Mouse (Mus musculus) activated CD4-positive, CD25-positive, alpha-beta regulatory T cell, adult 4 months (primary cell): ENCODE measurements around the gene Olfr328. TPM values are rescaled to one million over a fixed set of nuclear protein-coding genes. Genes with fewer than 3 reads are reported as not detected.
"Not testable (repeated sequence)": the region's sequence is repeated elsewhere in the genome, so short reads cannot be mapped to it uniquely, and the experiment has no call there.

Experiments
- ATAC-seq: one replicate; pipeline ENCODE4 v1.8.0; 2017
- polyA plus RNA-seq, 2 experiments: library from polyadenylated mRNA; unstranded; fragments of 100-300 nt; shearing (Covaris generic); gene quantifications; one replicate each; pipeline ENCODE4 v1.2.1; 2017

Olfr328 gene
- polyA plus RNA-seq, result not detected

GRCm38 (mm10) chr11:58555536-58555935 lies at the start of gene Olfr328:
TSS of gene Olfr328 (minus strand) at chr11:58555636.
- ATAC-seq, result no peak

GRCm38 (mm10) chr11:58605228-58605627 lies 49.8 kb upstream of the Olfr328 start:
- no peak for ATAC-seq

GRCm38 (mm10) chr11:58604688-58605087 lies 49.3 kb upstream of the Olfr328 start:
- no peak for ATAC-seq

- no peak for ATAC-seq
These were observed 47.5 kb upstream of the Olfr328 start for GRCm38 (mm10) chr11:58602800-58603560.

- no peak for ATAC-seq
These were observed 46.6 kb upstream of the Olfr328 start for GRCm38 (mm10) chr11:58602062-58602461.

GRCm38 (mm10) chr11:58597837-58598236 lies 42.4 kb upstream of the Olfr328 start:
- ATAC-seq, result no peak

GRCm38 (mm10) chr11:58594814-58595213 lies 39.4 kb upstream of the Olfr328 start, which contains the start of gene Olfr324:
TSS of gene Olfr324 (plus strand) at chr11:58595114.
- no peak for ATAC-seq

GRCm38 (mm10) chr11:58588620-58589250 lies 33.3 kb upstream of the Olfr328 start:
- ATAC-seq, result no peak

- ATAC-seq, result no peak
These were observed 32.5 kb upstream of the Olfr328 start for GRCm38 (mm10) chr11:58587898-58588348.

GRCm38 (mm10) chr11:58578636-58579035 lies 23.2 kb upstream of the Olfr328 start:
- no peak for ATAC-seq

- no peak for ATAC-seq
These were observed 22.0 kb upstream of the Olfr328 start, which contains the start of gene Olfr325 for GRCm38 (mm10) chr11:58577430-58577829. TSS of gene Olfr325 (plus strand) at chr11:58577730.

- ATAC-seq, result no peak
These were observed 15.0 kb upstream of the Olfr328 start, which contains the start of gene Olfr224 for GRCm38 (mm10) chr11:58570405-58570804. TSS of gene Olfr224 (minus strand) at chr11:58570553.

GRCm38 (mm10) chr11:58546322-58546721 lies 9.1 kb downstream of the Olfr328 start, which contains the start of gene Olfr329-ps:
TSS of gene Olfr329-ps (minus strand) at chr11:58546422.
- no peak for ATAC-seq

GRCm38 (mm10) chr11:58534736-58535135 lies 20.7 kb downstream of the Olfr328 start, which contains the start of gene Olfr330:
TSS of gene Olfr330 (minus strand) at chr11:58534836.
- ATAC-seq, result not testable (repeated sequence)

- ATAC-seq, result not testable (repeated sequence)
These were observed 35.7 kb downstream of the Olfr328 start for GRCm38 (mm10) chr11:58519756-58520155.

GRCm38 (mm10) chr11:58518916-58519315 lies 36.5 kb downstream of the Olfr328 start:
- not testable (repeated sequence) for ATAC-seq

GRCm38 (mm10) chr11:58509058-58509457 lies 46.4 kb downstream of the Olfr328 start:
- not testable (repeated sequence) for ATAC-seq

- not testable (repeated sequence) for ATAC-seq
These were observed 53.0 kb downstream of the Olfr328 start, which contains the start of gene Olfr331 for GRCm38 (mm10) chr11:58502472-58502871. TSS of gene Olfr331 (minus strand) at chr11:58502572.

Other genes with a start within 250 kb of the Olfr328 start
- gene Zfp692, start 248.6 kb downstream of the Olfr328 start, polyA plus RNA-seq, result 10 to 100 TPM in 1 of 2 experiments, 1 to 10 TPM in 1; 6.5 to 10.3 TPM
- gene Zfp672, start 225.3 kb downstream of the Olfr328 start, polyA plus RNA-seq, result 10 to 100 TPM; 43.4 to 44.5 TPM
- gene Sh3bp5l, start 224.9 kb downstream of the Olfr328 start, polyA plus RNA-seq, result 1 to 10 TPM; 3.7 to 5.9 TPM
- not detected for gene Lypd8, start 176.6 kb downstream of the Olfr328 start, polyA plus RNA-seq
- not detected for gene 1810065E05Rik, start 134.5 kb downstream of the Olfr328 start, polyA plus RNA-seq
- gene Gm12253, start 123.1 kb downstream of the Olfr328 start, polyA plus RNA-seq, result not detected
- gene Lypd9, start 102.7 kb downstream of the Olfr328 start, polyA plus RNA-seq, result not detected
- gene Olfr30, start 93.4 kb downstream of the Olfr328 start, polyA plus RNA-seq, result not detected
- not detected for gene Olfr332, start 63.1 kb downstream of the Olfr328 start, polyA plus RNA-seq
- not detected for gene Olfr331, start 53.1 kb downstream of the Olfr328 start, polyA plus RNA-seq
- gene Olfr330, start 20.8 kb downstream of the Olfr328 start, polyA plus RNA-seq, result under 1 TPM in 1 of 2 experiments, not detected in 1; 0.16 TPM
- gene Olfr329-ps, start 9.2 kb downstream of the Olfr328 start, polyA plus RNA-seq, result not detected
- gene Olfr224, start 14.9 kb upstream of the Olfr328 start, polyA plus RNA-seq, result not detected
- not detected for gene Olfr325, start 22.1 kb upstream of the Olfr328 start, polyA plus RNA-seq
- not detected for gene Olfr324, start 39.5 kb upstream of the Olfr328 start, polyA plus RNA-seq
- not detected for gene 2210407C18Rik, start 60.4 kb upstream of the Olfr328 start, polyA plus RNA-seq
- gene Olfr323, start 74.9 kb upstream of the Olfr328 start, polyA plus RNA-seq, result not detected
- not detected for gene Trim58, start 84.8 kb upstream of the Olfr328 start, polyA plus RNA-seq
- not detected for gene Olfr322, start 103.1 kb upstream of the Olfr328 start, polyA plus RNA-seq
- gene Olfr320, start 125.5 kb upstream of the Olfr328 start, polyA plus RNA-seq, result under 1 TPM in 1 of 2 experiments, not detected in 1; 0.11 TPM
- gene Olfr319, start 143.5 kb upstream of the Olfr328 start, polyA plus RNA-seq, result not detected
- gene Olfr318, start 168.4 kb upstream of the Olfr328 start, polyA plus RNA-seq, result not detected
- gene Olfr317, start 183.6 kb upstream of the Olfr328 start, polyA plus RNA-seq, result not detected
- gene Olfr316, start 197.1 kb upstream of the Olfr328 start, polyA plus RNA-seq, result not detected
- not detected for gene Olfr315, start 217.6 kb upstream of the Olfr328 start, polyA plus RNA-seq
- not detected for gene Olfr314, start 227.3 kb upstream of the Olfr328 start, polyA plus RNA-seq
- not detected for gene Fam183b, start 246.3 kb upstream of the Olfr328 start, polyA plus RNA-seq